Mouse (Mus musculus) left cerebral cortex, adult 11 months (tissue): ENCODE measurements around the gene Spop.
"Not testable (repeated sequence)": the region's sequence is repeated elsewhere in the genome, so short reads cannot be mapped to it uniquely, and the experiment has no call there.

ENCODE experiments used
- DNase-seq: peaks from one replicate; pipeline ENCODE4 v3.0.0; 2022; ENCODE audit warnings: low spot score

Gene Spop

DNA sequence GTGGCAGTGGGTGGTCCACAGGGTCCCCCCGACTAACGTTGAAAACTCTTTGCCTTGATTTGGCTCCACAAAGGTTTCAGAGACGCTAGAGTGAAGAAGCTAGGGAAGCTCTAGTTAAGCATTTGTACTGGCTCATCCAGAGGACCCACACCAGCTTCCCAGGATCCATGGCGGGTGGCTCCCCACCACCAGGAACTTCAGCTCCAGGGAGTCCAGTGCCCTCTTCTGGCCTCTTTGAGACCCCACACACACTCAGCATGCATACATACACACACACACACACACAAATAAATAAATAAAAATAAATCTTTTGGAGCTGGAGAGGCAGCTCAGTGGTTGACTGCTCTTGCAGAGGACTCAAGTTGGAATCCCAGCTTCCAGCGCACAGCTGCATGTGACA is 84.0 kb downstream of the Spop start:
- no peak for DNase-seq

- DNase-seq: no peak
Measured at GRCm38 (mm10) chr11:95500412-95500811, 86.5 kb downstream of the Spop start.

DNA sequence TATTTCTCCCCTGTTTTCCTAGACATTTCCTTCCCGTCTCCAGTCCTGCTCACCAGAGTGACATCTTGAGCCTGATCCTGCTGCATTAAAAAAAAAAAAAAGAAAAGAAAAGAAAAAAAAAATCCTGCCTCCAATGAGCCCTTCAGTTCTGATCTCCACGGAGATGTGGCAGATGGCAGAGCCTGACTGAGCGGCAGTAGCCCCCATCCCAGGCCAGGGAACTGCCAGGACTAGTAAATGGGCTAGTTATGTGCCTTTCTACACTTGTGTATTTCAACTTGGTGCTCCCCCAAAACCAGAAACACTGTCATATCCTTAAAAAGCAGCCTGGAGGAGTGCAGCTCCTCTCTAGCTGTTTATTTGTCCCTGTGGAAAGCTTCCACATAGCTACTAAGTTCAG is 87.0 kb downstream of the Spop start:
- no peak for DNase-seq

- not testable (repeated sequence) for DNase-seq
Measured at GRCm38 (mm10) chr11:95501826-95502225, 87.9 kb downstream of the Spop start.

DNA sequence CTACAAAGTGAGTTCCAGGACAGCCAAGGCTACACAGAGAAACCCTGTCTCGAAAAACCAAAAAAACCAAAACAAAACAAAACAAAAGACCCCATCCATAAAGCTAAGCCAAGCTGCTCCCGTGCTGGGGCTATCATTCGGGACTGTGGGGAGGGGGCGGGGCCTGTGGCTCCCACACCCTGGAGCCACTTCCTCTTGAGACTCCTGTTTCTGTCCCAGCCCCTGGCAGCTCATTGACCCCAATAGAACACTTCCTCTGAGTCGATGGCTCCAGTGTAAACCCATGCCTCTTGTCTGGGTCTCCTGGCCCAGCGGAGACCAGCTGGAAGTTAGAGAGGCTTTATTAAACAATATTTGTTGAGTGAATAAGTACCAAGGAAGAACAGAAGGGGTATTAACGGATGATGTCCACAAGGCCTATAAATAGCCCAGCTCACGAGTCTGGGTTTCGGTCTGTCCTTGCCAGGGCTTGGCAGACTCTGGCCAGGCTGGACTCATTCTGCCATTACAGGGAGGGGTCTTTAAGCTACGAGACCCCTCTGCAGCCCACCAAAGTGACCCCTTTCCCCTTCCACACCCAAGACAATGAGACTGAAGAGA is 89.8 kb downstream of the Spop start:
- no peak for DNase-seq

GRCm38 (mm10) chr11:95504271-95504731 is 90.4 kb downstream of the Spop start:
- no peak for DNase-seq

GRCm38 (mm10) chr11:95507041-95507716 is 93.3 kb downstream of the Spop start:
- DNase-seq: no peak

DNA sequence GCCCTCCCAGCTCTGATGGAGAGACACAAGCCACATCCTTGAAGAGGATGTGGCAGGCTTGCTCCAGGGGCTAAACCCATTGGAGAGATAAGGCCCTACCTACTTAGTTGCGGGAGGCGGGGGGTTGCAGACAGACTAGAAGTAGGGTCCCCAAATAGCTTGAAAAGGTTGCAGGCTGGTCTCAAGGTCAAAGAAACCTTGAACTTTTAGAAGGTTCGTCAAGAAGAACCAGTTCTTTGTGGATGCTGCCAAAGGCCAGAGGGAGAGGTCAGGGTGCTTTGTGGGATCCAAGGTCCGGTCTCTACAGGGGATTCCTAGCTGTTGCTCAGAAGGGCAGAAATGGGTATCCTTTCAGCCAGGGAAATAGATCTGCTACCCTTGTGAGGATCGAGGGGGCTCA is 93.9 kb downstream of the Spop start:
- DNase-seq: no peak

DNA sequence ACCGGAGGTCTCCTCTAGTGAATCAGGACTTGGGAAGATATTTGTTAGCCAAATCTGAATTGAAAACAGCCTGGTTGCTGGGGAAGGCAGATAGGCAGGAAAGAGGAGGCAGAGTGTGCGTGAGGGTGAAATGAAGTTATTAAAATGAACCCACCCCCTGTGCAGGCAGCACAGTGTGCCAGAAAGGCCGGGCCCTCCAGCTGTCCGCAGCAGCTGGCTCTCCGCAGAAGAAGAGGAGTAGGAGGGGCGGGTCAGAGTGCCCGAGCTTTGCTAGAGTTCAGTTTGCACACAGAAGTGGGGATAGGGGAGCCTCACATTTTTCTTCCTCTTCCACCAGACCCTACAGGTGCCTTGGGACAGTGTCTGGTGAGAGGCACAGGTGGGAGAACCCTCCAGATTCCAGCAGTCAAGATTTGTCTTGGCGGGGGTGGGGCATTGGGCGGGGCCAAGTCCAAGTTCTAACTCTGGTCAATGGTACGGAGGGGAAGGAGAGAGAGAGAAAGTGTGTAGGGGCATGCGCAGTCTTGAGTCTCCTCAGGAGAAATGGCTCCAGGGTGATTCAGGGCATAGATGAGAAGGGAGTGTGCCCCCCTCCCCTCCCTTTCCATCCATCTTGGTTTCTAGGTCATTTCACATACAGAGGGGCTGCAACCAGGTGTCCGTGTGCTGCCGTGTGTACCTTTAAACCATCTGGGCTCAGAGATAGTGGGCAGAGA is 94.5 kb downstream of the Spop start:
- DNase-seq: no peak

DNA sequence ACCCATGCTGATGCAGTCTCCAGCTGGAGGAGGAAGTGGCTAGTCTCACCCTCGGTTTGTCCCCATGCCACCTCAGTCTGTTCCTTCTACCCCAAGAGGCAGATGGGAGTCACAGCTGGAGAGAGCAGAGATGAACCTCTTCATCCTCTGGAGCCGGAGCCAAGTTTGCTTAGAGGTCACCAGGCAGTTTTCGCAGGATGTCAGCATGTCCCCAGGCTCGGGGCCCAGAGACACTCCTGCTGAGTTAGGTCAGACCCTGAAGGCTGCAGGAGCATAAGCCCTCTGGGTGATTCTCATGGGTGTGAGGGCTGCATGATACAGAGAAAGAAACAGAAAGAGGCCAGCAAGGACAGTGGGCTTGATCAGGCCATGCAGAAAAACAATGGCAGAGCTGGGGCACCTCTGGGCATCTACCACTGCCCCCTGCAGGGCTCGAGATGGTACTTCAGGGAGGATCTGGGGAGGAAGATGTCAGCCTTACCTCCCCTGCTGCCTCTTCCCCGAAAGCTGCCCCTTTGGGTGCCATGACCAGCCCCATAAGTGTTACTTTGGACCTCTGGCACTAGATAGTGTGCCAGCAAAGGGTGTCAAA is 95.3 kb downstream of the Spop start:
- no peak for DNase-seq

- DNase-seq: no peak
Measured at GRCm38 (mm10) chr11:95510631-95511030, 96.8 kb downstream of the Spop start.

DNA sequence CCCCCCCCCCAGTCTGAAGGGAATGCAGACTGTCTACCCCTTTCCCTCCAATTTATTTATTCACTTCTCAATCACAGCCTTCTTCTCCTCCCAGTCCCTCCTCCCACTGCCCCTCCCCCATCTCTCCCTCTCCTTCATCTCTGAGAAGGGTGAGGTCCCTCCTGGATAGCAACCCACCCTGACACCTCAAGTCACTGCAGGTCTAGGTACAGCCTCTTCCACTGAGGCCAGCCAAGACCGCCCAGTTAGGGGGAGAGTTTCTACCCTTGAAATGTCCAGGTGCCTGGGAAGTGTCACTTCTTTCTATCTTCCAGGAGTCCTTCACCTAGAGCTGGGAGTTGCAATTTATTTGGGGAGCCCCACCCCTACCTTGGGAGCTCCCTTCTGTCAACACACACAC is 98.0 kb downstream of the Spop start:
- no peak for DNase-seq

DNA sequence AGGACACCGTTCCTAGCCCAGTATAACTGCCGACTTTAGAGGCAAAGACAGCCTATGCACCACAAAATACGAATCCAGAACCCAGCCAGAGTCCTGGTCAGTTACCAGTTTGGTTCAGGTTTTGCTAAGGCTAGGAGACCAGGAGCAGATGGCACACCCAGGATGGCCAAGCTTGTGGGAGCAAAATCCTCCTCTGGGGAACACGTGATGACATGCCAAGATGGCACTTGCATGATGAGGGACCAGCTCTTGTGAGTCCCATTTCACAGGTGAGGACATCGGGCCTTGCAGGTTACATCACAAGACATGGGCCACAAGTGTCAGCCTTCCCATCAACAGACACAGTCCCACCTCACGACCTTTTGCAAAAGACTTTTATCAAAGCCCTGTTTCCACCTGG is 98.5 kb downstream of the Spop start:
- no peak for DNase-seq

DNA sequence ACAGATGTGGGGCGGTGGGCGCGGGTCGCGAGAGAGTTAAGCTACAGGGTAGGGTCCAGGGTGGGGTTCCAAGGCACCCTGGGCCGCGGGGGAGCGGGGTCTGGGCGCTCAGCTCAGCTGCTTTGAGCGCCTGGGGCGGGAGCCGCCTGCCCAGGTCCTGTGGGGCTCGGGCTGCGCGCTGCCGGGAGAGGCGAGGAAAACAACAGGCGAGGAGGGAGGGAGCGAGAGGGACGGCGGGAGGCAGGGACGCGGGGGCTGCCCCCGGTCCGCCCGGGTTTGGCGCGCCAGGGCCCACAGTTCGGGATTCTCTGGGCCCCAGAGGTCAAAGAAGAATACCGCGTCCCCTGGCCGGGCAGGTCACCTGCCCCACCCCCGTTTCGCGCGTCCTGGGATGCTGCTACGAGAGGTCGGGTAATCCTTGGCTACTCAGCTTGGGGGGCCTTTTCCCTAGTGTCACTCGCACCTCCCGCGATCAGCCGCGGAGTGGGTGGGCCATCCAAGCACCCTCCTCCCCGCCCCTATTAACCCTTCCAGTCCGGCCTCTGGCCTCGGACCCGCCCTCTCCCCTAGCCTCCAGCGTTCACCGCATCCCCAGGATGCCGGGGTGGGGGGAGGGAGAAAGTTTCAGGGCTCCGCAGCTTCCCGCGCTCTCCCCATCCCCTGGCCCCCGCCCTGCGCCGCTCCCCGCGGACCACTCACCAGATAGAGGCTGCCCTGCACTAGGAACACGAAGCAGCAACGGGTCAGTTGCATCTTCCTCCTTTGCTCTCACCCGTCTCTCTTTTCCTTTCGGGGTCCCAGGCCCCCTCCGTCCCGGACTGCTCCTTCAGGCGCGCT is 99.8 kb downstream of the Spop start:
- no peak for DNase-seq

DNA sequence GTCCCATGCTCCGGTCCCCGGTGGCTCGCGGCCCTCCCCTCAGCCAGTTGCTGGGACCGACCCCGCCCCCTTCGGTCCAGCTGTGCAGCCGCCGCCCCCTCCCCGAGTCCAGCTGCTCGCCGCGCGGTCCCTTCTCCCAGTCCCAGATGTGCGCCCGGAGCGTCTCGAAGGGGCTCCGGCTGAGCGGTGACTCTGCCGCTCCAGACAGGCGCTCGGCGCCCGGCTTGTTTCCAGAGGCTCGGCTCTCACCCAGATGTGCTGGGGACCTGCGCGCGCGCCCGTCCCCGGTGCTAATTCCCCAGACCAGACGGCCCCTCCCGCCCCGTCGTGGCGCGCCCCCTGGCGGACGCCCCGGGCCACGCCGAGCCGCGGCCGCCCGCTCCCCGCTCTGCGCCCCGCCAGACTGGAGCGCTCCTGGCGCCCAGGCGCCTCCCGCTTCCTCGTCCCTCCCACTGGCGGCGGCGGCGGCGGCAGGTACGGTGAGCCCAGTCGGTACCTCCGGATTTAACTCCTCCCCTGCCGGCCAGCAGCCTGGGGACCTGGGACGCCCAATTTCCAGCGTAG is 100.5 kb downstream of the Spop start, which contains the start of gene Nxph3:
Nxph3 (minus strand) TSS at position 273 of the 564 bp plus-strand sequence.
- DNase-seq: no peak

DNA sequence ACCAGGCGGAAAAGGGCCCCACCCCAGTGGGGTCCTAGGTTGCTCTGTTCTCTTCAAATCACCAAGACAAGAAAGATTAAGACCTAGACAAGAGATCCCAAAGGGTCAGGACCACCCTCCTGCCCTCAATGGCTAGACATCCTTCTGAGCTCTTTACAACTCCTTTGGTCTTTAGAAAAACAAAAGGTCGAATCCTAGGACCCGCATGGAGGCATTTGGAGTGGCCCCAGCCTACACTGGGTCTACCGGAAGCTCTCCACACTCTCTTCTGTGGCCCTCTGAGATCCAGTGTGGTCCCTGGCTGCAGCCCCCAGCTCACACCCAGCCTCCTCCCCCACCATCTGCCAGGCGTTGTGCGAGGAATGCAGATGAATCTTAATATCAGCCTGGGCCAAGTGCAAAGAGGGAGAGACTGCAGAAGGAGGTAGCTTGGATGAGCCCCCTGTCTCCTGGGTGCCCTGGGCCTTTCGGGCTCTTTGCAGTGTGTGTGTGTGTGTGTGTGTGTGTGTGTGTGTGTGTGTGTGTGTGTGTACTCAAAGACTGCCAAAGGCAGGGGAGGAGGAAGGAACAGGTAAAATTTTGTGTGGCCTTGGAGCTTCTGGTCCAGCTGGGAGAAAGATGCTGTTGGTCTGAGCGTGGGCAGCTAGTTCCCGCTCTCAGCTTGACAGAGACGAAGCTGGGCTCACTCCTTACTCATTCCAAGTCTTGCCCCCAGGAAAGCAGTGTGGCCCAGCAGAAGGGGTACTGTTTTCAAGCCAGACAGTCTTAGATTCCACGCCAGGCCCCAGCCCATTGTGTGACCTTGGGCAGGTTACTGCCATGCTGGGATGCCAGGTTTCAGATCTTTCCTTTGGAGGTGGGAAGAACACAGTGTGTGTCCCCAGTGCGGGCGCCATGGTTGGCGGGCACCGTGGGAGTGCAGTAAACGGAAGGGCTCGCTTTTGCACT is 101.8 kb downstream of the Spop start:
- DNase-seq: no peak

DNA sequence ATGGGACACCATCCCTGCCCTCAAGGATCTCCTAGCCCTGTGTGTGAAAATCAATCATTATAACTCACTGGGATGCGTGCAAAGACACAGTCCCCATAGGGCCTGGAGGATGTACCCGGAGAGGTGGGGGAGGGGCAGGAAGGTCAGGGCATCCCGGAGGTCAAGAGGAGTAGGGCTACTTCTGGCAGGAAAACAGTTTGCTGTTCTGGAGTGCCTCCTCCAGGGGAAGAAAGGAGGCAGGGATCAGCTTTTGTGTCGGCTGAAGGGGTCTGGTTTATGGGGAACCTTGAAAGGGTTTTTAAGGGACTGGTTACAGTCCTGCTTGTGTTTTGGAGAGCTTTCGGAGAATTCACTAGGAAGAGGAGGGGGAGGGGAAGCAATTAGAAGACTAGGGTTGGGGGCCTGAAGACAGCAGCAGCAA is 102.6 kb downstream of the Spop start:
- no peak for DNase-seq

GRCm38 (mm10) chr11:95517162-95517561 is 103.3 kb downstream of the Spop start:
- no peak for DNase-seq

GRCm38 (mm10) chr11:95519299-95519698 is 105.4 kb downstream of the Spop start:
- DNase-seq: no peak

DNA sequence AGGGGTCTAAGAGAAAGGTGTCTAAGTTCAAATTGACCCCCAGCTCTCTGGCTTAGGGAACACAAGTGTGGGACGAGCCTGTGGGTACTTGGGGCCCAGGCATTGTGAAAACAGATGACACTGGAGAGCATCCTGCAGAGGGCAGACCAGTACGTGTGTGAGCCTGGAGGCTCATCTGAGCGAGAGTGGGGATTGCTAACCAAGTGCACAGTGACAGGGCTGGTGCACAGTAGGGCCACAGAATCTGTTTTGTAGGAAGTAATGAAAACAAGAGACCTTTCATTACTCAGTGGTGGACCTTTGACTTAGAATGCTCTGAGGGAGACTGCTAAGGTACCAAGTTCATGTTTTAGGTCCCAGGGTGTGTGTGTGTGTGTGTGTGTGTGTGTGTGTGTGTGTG is 106.1 kb downstream of the Spop start:
- DNase-seq: no peak
